Mouse (Mus musculus): ENCODE measurements around the gene Bbs10.

Gene Bbs10

GRCm38 (mm10) chr10:111298140-111299098 is at the start of gene Bbs10:
Bbs10 (plus strand) TSS chr10:111298679.
- peak; percentile 95 to 97 for DNase-seq

GRCm38 (mm10) chr10:111250192-111250591 is 48.3 kb upstream of the Bbs10 start:
- DNase-seq: no peak

GRCm38 (mm10) chr10:111251666-111252065 is 46.8 kb upstream of the Bbs10 start:
- DNase-seq: no peak

- no peak for DNase-seq
These were observed 43.3 kb upstream of the Bbs10 start for GRCm38 (mm10) chr10:111255228-111255627.

GRCm38 (mm10) chr10:111256156-111256555 is 42.3 kb upstream of the Bbs10 start:
- DNase-seq: no peak

GRCm38 (mm10) chr10:111257358-111257757 is 41.1 kb upstream of the Bbs10 start:
- no peak for DNase-seq

GRCm38 (mm10) chr10:111258256-111258655 is 40.2 kb upstream of the Bbs10 start:
- no peak for DNase-seq

- no peak for DNase-seq
These were observed 26.8 kb upstream of the Bbs10 start for GRCm38 (mm10) chr10:111271687-111272086.

- DNase-seq: no peak
These were observed 25.6 kb upstream of the Bbs10 start for GRCm38 (mm10) chr10:111272905-111273304.

GRCm38 (mm10) chr10:111273463-111274088 is 24.9 kb upstream of the Bbs10 start:
- no peak for DNase-seq

- no peak for DNase-seq
These were observed 22.7 kb upstream of the Bbs10 start for GRCm38 (mm10) chr10:111275822-111276221.

- no peak for DNase-seq
These were observed 848 bp upstream of the Bbs10 start for GRCm38 (mm10) chr10:111297631-111298030.

- DNase-seq: peak in 1 of 2 experiments; percentile 8
These were observed 1.1 kb downstream of the Bbs10 start for GRCm38 (mm10) chr10:111299591-111299990.

GRCm38 (mm10) chr10:111301041-111301440 is 2.6 kb downstream of the Bbs10 start:
- no peak for DNase-seq

GRCm38 (mm10) chr10:111302486-111302885 is 4.0 kb downstream of the Bbs10 start:
- DNase-seq: no peak

GRCm38 (mm10) chr10:111308850-111309501 is 10.5 kb downstream of the Bbs10 start:
- no peak for DNase-seq

- DNase-seq: no peak
These were observed 14.8 kb downstream of the Bbs10 start for GRCm38 (mm10) chr10:111313282-111313681.

- DNase-seq: no peak
These were observed 16.3 kb downstream of the Bbs10 start for GRCm38 (mm10) chr10:111314636-111315395.

GRCm38 (mm10) chr10:111315940-111316339 is 17.5 kb downstream of the Bbs10 start:
- no peak for DNase-seq

- DNase-seq: no peak
These were observed 19.5 kb downstream of the Bbs10 start for GRCm38 (mm10) chr10:111318021-111318420.

GRCm38 (mm10) chr10:111318805-111319500 is 20.5 kb downstream of the Bbs10 start:
- no peak for DNase-seq

GRCm38 (mm10) chr10:111320579-111320978 is 22.1 kb downstream of the Bbs10 start:
- no peak for DNase-seq
